Mouse (Mus musculus) liver, postnatal 0 days (tissue): ENCODE measurements around the gene Kcnq4.

ENCODE experiments used
- CTCF ChIP-seq: sonication (generic); IDR thresholded peaks from 2 replicates; pipeline ENCODE4 v1.5.1; 2016; ENCODE audit warnings: antibody characterized with exemption, low read depth
- EP300 ChIP-seq: IDR thresholded peaks from 2 replicates; pipeline ENCODE4 v1.6.1; 2016; ENCODE audit warnings: antibody characterized with exemption, low read depth, mild to moderate bottlenecking

GRCm38 (mm10) chr4:120796687-120797086 is 48.3 kb upstream of the Kcnq4 start:
- TF ChIP-seq CTCF, result no peak
- TF ChIP-seq EP300, result no peak
